Mouse (Mus musculus) intestine, postnatal 0 days (tissue): Measurements from ENCODE around the gene Fth1. TPM values are rescaled to one million over a fixed set of nuclear protein-coding genes. Genes with fewer than 3 reads are reported as not detected.

Source experiments
- ATAC-seq: fragments of 200-750 bp; cut with Nextera tagmentation; 2 replicates; pipeline ENCODE4 v1.8.0; 2017; ENCODE audit warnings: mild to moderate bottlenecking, moderate TSS enrichment, moderate library complexity
- H3K27ac ChIP-seq: fragments of 300-500 bp; sonication (generic); 2 replicates; pipeline ENCODE4 v1.5.1; 2014; ENCODE audit warnings: mild to moderate bottlenecking, low read depth, low read length, moderate library complexity
- H3K27me3 ChIP-seq: fragments of 300-500 bp; sonication (generic); replicated peaks from 2 replicates; pipeline ENCODE4 v1.6.1; 2014; ENCODE audit warnings: low read length, mixed read lengths; ENCODE audit not compliant: control insufficient read depth, insufficient read depth
- H3K36me3 ChIP-seq: fragments of 300-500 bp; sonication (generic); 2 replicates; pipeline ENCODE4 v1.6.1; 2014; ENCODE audit warnings: mild to moderate bottlenecking, moderate library complexity; ENCODE audit not compliant: control insufficient read depth, insufficient read depth
- H3K4me1 ChIP-seq: fragments of 300-500 bp; sonication (generic); replicated peaks from 2 replicates; pipeline ENCODE4 v1.6.1; 2014; ENCODE audit warnings: antibody characterized with exemption, low read length, mixed read lengths; ENCODE audit not compliant: control insufficient read depth, insufficient read depth
- H3K4me2 ChIP-seq: fragments of 300-500 bp; sonication (generic); replicated peaks from 2 replicates; pipeline ENCODE4 v1.6.1; 2014; ENCODE audit warnings: low read depth, mild to moderate bottlenecking, moderate library complexity
- H3K4me3 ChIP-seq: fragments of 300-500 bp; sonication (generic); 2 replicates; pipeline ENCODE4 v1.5.1; 2014; ENCODE audit warnings: low read depth, low read length
- H3K9ac ChIP-seq: fragments of 300-500 bp; sonication (generic); 2 replicates; pipeline ENCODE4 v1.6.1; 2014; ENCODE audit warnings: mild to moderate bottlenecking, low read depth, low read length
- H3K9me3 ChIP-seq: fragments of 300-500 bp; sonication (generic); 2 replicates; pipeline ENCODE4 v1.6.1; 2016; ENCODE audit warnings: mixed run types; ENCODE audit not compliant: control insufficient read depth
- CTCF ChIP-seq: sonication (generic); IDR thresholded peaks from 2 replicates; pipeline ENCODE4 v1.5.1; 2016; ENCODE audit warnings: low read depth, mild to moderate bottlenecking, control low read depth, antibody characterized with exemption, moderate library complexity
- WGBS: fragments of 180-500 bp; shearing (Covaris S2); extraction: QIAGEN DNeasy Blood & Tissue Kit; methylation state at CpG from one replicate; pipeline ENCODE4 v1.1.7; 2014; 5-methylcytosine and 5-hydroxymethylcytosine counted together
- polyA plus RNA-seq: library from polyadenylated mRNA; unstranded; fragments of >200 nt; fragmentation: Nextera tagmentation; extraction: Ambion mirVana; gene quantifications from 2 replicates; pipeline ENCODE4 v1.2.1, GENCODE M21; 2015

The Fth1 gene
- polyA plus RNA-seq, 1 experiment from 2014 or later, result 6,780 TPM

- Histone ChIP-seq H3K27ac (no peak overlapping the region), H3K4me2 (no peak overlapping the region), H3K9ac (no peak overlapping the region), H3K4me1 (no peaks in the 10 kb centered on the region), H3K27me3 (no peaks in the 10 kb centered on the region), H3K36me3 (no peaks in the 10 kb centered on the region), H3K4me3 (no peak overlapping the region), H3K9me3 (no peaks in the 10 kb centered on the region)
- 90% methylated on average over 1 of the region's 1 CpGs for WGBS
- TF ChIP-seq CTCF, result no peak
- ATAC-seq, result no peak
Observed at GRCm38 (mm10) chr19:10003696-10004095, 23.3 kb downstream of the Fth1 start.

- 76% methylated on average over 1 of the region's 1 CpGs for WGBS
- Histone ChIP-seq H3K36me3 (no peaks in the 10 kb centered on the region), H3K27ac (no peak overlapping the region), H3K9me3 (no peaks in the 10 kb centered on the region), H3K4me2 (no peak overlapping the region), H3K9ac (no peak overlapping the region), H3K27me3 (no peaks in the 10 kb centered on the region), H3K4me3 (no peak overlapping the region), H3K4me1 (peaks cover 8% of the 10 kb centered on the region; the same call in 1 of the 2 replicates)
- no peak for ATAC-seq
- no peak for TF ChIP-seq CTCF
Observed at GRCm38 (mm10) chr19:10011408-10011807, 31.0 kb downstream of the Fth1 start.

DNA sequence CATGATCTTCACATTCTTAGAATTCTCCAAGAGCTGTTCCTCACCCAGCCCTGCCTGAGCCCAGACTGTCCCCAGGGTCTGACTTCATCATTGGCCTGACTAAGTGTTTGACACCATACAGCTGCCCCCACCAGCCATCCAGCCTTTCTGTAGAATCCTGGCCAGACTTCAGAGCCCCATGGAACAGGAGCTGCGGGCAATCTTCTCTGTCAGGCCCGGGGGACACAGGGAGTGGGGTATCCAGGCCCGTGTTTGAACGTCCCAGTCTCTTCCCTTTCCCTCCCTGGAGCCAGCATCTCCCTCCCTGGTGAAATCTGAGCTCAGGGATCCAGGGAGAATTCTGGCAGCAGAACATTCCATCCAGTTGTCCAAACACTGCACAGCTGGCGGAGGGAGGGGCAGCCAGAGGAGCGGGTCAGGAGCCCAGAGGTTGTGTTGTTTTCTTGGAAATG lies 32.5 kb downstream of the Fth1 start:
- Histone ChIP-seq H3K9me3 (no peaks in the 10 kb centered on the region), H3K4me2 (no peak overlapping the region), H3K36me3 (no peaks in the 10 kb centered on the region), H3K9ac (no peak overlapping the region), H3K27me3 (no peaks in the 10 kb centered on the region), H3K27ac (peak overlapping the region; percentile 50), H3K4me1 (peaks cover 8% of the 10 kb centered on the region), H3K4me3 (no peak overlapping the region)
- no peak for TF ChIP-seq CTCF
- WGBS, result 34% methylated on average over 6 of the region's 6 CpGs
- ATAC-seq, result no peak

- H3K27ac ChIP-seq, result 0 out of 2 replicates have a peak overlapping the region, but pooled peaks have one; percentile 1
- no peak for ATAC-seq
- no peak for TF ChIP-seq CTCF
- WGBS, result 46% methylated on average over 3 of the region's 3 CpGs
- peaks cover 9% of the 10 kb centered on the region for H3K4me1 ChIP-seq
- H3K9ac ChIP-seq, result no peak overlapping the region
- H3K4me2 ChIP-seq, result no peak overlapping the region
- H3K27me3 ChIP-seq, result no peaks in the 10 kb centered on the region
- H3K36me3 ChIP-seq, result no peaks in the 10 kb centered on the region
- no peaks in the 10 kb centered on the region for H3K9me3 ChIP-seq
- no peak overlapping the region for H3K4me3 ChIP-seq
Observed at GRCm38 (mm10) chr19:10013348-10013747, 33.0 kb downstream of the Fth1 start.

- Histone ChIP-seq H3K9me3 (no peaks in the 10 kb centered on the region), H3K27me3 (no peaks in the 10 kb centered on the region), H3K36me3 (no peaks in the 10 kb centered on the region), H3K4me3 (no peak overlapping the region), H3K27ac (0 out of 2 replicates have a peak overlapping the region, but pooled peaks have one; percentile 1), H3K4me2 (no peak overlapping the region), H3K9ac (no peak overlapping the region), H3K4me1 (peaks cover 14% of the 10 kb centered on the region)
- 31% methylated on average over 5 of the region's 5 CpGs for WGBS
- TF ChIP-seq CTCF, result no peak
- no peak for ATAC-seq
Observed at GRCm38 (mm10) chr19:10013913-10014312, 33.5 kb downstream of the Fth1 start.

DNA sequence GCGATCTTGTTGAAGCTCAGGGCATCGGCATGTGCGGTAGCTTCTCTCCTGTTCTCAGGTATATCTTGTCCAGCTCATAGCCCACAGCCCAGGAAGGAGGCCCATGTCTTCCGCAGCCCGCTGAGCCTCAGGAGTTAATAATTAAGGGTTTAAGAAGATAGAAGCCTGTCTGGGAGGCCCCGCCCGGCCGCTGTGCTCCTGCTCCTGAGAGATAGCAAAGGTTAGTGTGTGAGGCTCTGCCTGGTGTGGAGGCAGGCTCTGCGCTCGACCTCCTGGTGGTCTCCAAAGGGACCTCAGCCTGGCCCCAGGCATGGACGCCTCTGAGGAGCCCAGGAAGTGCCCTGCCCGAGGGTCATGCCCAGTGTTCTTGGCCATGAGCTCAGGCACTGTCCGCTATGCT lies 34.4 kb downstream of the Fth1 start:
- H3K4me2 ChIP-seq, result peak overlapping the region; percentile 63
- peak; percentile 19; the same call in 1 of the 2 replicates for TF ChIP-seq CTCF
- whole genome bisulfite sequencing, result 41% methylated on average over 13 of the region's 13 CpGs
- no peak overlapping the region for H3K27ac ChIP-seq
- H3K4me3 ChIP-seq, result peak overlapping the region; percentile 21
- peaks cover 18% of the 10 kb centered on the region for H3K4me1 ChIP-seq
- no peaks in the 10 kb centered on the region for H3K36me3 ChIP-seq
- H3K9ac ChIP-seq, result peak overlapping the region; percentile 34; the same call in 1 of the 2 replicates
- ATAC-seq, result no peak
- no peaks in the 10 kb centered on the region for H3K27me3 ChIP-seq
- H3K9me3 ChIP-seq, result no peaks in the 10 kb centered on the region

- H3K27ac ChIP-seq, result no peak overlapping the region
- H3K4me1 ChIP-seq, result peaks cover 18% of the 10 kb centered on the region
- peak overlapping the region; percentile 21 for H3K4me3 ChIP-seq
- H3K9ac ChIP-seq, result no peak overlapping the region
- ATAC-seq, result no peak
- H3K27me3 ChIP-seq, result no peaks in the 10 kb centered on the region
- no peaks in the 10 kb centered on the region for H3K9me3 ChIP-seq
- WGBS, result 64% methylated on average over 4 of the region's 4 CpGs
- peak overlapping the region; percentile 63 for H3K4me2 ChIP-seq
- no peak for TF ChIP-seq CTCF
- H3K36me3 ChIP-seq, result no peaks in the 10 kb centered on the region
Observed at GRCm38 (mm10) chr19:10015442-10015841, 35.0 kb downstream of the Fth1 start.
